Mouse (Mus musculus): ENCODE measurements around the gene 1810043G02Rik.
A peak's percentile ranks its signal among the peaks of the same experiment; 100 is the strongest.
"Not testable (repeated sequence)": the region's sequence is repeated elsewhere in the genome, so short reads cannot be mapped to it uniquely, and the experiment has no call there.

The 1810043G02Rik gene

GRCm38 (mm10) chr10:77978351-77979350, at the start of gene 1810043G02Rik:
TSS of gene 1810043G02Rik (plus strand) at chr10:77978524.
- peak; percentile 100 for DNase-seq

GRCm38 (mm10) chr10:77939685-77940084, 38.6 kb upstream of the 1810043G02Rik start:
- no peak for DNase-seq

GRCm38 (mm10) chr10:77950468-77950867, 27.9 kb upstream of the 1810043G02Rik start:
- DNase-seq: not testable (repeated sequence)

GRCm38 (mm10) chr10:77962725-77963124, 15.6 kb upstream of the 1810043G02Rik start:
- DNase-seq: no peak

- no peak for DNase-seq
Measured at GRCm38 (mm10) chr10:77963971-77964370, 14.4 kb upstream of the 1810043G02Rik start.

GRCm38 (mm10) chr10:77969274-77969972, 8.9 kb upstream of the 1810043G02Rik start:
- DNase-seq: peak; percentile 18

- DNase-seq: no peak
Measured at GRCm38 (mm10) chr10:77969973-77970325, 8.4 kb upstream of the 1810043G02Rik start.

GRCm38 (mm10) chr10:77970481-77970880, 7.8 kb upstream of the 1810043G02Rik start, which contains the start of gene Trpm2:
TSS of gene Trpm2 (minus strand) at chr10:77970563.
- no peak for DNase-seq

- DNase-seq: no peak
Measured at GRCm38 (mm10) chr10:77971191-77971590, 7.1 kb upstream of the 1810043G02Rik start.

- no peak for DNase-seq
Measured at GRCm38 (mm10) chr10:77971709-77972553, 6.4 kb upstream of the 1810043G02Rik start.

GRCm38 (mm10) chr10:77974323-77974722, 4.0 kb upstream of the 1810043G02Rik start:
- no peak for DNase-seq

GRCm38 (mm10) chr10:77974811-77975210, 3.5 kb upstream of the 1810043G02Rik start:
- DNase-seq: no peak

GRCm38 (mm10) chr10:77975653-77976052, 2.7 kb upstream of the 1810043G02Rik start:
- no peak for DNase-seq

- no peak for DNase-seq
Measured at GRCm38 (mm10) chr10:77976458-77977150, 1.7 kb upstream of the 1810043G02Rik start.

GRCm38 (mm10) chr10:77984660-77985059, 6.3 kb downstream of the 1810043G02Rik start:
- DNase-seq: peak; percentile 70

GRCm38 (mm10) chr10:77985775-77986174, 7.5 kb downstream of the 1810043G02Rik start:
- no peak for DNase-seq

GRCm38 (mm10) chr10:77995639-77996038, 17.3 kb downstream of the 1810043G02Rik start:
- DNase-seq: no peak

GRCm38 (mm10) chr10:78000200-78000599, 21.9 kb downstream of the 1810043G02Rik start:
- DNase-seq: no peak

- no peak for DNase-seq
Measured at GRCm38 (mm10) chr10:78001796-78002195, 23.5 kb downstream of the 1810043G02Rik start.

- DNase-seq: no peak
Measured at GRCm38 (mm10) chr10:78002316-78002715, 24.0 kb downstream of the 1810043G02Rik start.

- DNase-seq: no peak
Measured at GRCm38 (mm10) chr10:78004479-78005100, 26.3 kb downstream of the 1810043G02Rik start.

Measured in kidney, adult 18-20 months (tissue).